Mouse (Mus musculus): ENCODE data around the gene Parvb.
"Not testable (repeated sequence)": the region's sequence is repeated elsewhere in the genome, so short reads cannot be mapped to it uniquely, and the experiment has no call there.

Gene Parvb

DNA sequence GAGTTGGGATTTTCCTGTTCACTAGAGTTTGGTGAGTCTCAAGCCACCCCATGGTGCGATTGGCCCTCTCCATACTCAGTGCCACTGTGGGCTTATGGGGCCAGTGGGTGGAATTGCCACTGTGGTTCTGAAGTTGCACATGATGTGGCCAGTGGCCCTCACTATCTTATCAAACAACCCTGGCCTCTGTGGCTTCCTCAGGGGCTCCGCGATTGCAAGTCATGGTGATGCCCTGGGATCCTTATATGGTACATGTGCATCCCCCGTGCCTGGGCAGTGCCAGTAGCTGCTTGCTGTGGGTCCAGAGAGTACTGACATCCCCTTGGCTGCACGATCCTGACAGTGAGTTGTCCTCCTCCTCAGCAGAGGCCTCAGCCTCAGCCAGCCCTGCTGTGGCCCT, 25.0 kb downstream of the Parvb start:
- no peak for DNase-seq (ENCODE audit: low spot score in 2 of 2)

DNA sequence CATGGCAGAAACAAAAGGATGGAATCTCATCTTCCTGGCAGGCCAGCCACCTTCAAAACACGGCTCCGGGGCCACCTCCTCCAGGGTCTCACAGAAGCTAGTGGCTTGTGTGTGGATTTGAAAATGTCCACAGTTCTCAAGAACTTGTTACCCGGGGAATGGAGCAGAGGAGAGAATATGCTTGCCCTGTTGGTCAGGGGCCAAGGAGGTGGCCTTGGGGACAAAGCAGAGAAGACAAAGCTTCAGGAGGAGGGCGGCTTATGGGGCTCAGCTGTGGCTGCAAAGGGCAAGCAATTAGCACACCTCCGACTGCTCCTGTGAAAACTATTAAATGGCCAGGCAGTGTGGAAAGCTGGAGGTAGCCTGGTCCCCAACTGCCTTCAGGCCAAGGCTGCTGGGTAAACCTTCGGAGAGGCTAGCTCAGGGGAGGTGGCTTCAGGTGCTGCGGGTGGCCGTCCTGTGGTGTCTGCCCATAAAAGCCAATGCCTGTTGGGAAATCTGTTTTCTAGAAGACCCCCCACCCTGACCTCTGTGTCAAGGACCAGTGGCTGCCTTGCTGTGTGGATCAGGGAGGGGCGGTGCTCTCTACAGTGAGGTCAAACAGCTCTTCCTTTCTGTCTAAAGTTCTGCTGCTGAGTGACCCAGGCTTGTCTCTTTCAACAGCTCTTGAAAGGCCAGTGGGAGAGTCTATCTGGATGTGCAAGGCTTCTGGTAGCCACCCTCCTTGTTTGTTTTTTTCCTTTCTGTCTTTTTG, 26.9 kb downstream of the Parvb start:
- DNase-seq (ENCODE audit: low spot score in 2 of 2), result no peak

DNA sequence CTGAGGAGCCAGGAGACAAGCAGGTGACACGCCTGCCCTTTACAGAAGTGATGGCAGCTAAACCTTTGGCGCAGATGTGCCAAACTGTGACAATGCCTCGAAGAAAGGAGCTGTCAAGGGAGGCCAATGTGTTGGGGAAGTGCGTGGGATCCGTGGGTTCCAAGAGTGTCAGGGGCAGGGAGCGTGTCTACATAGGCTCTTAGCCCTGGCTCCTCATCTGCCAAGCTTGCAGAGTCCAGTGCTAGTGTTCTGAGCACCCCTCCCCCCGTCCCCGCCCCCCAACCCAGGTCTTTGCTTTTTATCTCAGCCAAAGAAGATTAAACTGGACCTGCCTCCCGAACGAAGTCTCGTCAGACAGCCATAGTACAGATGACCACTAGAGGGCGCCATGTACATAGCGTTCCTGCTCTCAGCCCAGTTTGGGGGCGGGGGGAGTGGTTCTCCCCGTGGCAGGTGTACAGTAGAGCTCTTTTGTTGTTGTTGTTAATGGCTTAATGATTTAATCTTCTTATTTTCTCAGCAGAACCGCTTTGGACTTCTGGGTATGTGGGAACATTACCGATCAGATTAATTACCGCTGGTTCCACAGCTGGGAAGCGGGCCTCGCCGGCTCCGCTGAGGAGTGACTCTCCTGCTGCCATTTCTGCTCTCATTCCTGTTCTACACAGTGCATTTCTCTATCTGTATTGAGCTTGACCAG, 28.4 kb downstream of the Parvb start:
- peak; percentile 62 to 85 for DNase-seq (ENCODE audit: low spot score in 2 of 2)

DNA sequence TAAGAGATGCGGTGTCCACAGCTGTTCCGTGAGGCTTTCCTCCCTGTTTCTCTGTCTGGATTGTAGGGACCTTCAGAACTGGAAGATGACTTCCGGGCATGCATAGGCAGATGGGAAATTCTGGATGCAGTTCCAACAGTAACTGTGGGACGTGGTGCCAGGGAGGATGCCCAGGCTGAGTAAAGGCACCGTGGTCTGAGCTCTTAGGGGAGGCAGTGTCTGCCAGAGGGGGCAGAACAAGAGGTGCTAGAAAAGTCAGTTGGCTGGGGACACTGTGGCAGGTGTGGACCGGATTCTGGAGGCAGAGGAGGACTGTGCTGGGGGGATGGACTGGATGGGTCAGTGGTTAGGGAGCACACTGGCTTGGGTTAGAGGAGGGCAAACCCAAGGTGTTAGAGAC, 30.8 kb downstream of the Parvb start:
- no peak for DNase-seq (ENCODE audit: low spot score in 2 of 2)

DNA sequence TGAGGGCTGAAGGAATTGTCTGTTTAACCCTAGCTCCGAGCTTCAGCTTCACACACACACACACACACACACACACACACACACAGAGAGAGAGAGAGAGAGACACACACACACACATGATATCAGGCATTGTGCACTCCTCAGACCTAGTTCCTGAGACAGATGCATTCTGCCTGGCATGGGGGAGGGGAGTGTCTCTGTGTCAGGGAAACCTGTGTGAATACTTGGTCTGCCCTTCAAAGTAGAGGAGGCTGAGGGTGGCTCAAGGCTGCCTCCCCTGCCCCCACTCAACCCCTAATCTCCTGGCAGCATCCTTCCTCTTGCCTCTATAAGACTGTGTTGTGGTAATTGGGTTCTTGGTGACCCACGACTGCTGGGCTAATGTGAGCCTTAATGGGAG, 31.7 kb downstream of the Parvb start:
- DNase-seq (ENCODE audit: low spot score in 2 of 2), result no peak

- DNase-seq (ENCODE audit: low spot score in 2 of 2), result no peak
Measured at GRCm38 (mm10) chr15:84265141-84265540, 33.3 kb downstream of the Parvb start.

DNA sequence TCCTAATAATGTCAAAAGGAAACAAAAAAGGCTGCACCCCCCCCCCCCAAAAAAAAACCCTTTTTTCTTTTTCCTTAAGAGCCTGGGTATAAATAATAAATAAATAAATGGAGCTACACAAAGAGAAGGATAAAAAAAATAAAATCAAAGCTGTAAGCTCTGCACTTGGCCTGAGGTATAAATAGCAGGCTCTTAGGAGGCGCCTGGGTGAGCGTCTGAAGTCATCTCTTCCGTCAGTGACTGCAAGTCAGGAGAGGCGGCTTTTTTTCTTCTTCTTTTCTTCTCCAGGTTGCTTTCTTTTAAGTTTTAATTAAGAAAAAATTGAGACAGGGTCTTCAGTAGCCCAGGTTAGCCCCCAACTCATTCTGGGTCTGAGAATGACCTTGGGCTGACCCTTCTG, 34.4 kb downstream of the Parvb start:
- no peak for DNase-seq (ENCODE audit: low spot score in 2 of 2)

- DNase-seq (ENCODE audit: low spot score in 2 of 2), result no peak
Measured at GRCm38 (mm10) chr15:84267720-84268260, 35.9 kb downstream of the Parvb start.

DNA sequence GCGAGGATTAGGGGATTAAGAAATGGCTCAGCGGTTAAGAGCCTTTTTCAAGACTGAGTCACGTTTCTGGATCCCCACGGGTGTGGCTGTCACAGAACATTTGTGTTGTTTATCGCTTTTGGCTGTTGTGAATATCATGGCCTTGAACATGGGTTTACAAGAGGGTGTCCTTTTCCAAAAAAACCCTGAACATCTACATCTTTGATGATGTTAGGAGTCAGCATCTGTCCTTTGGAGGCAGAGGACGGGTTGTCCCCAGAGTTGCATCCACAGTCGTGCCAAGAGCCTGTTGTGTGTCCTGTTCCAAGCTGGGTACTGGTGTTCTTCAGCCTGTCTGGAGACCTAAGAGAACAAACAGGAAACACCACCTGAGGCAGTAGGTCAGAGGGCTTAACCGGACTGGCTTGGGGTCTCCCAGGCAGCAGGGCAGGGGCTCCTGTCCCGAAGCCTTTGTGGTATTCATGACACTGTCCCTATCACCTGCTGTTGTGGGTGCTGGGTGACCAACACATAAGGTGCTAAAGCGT, 37.3 kb downstream of the Parvb start:
- DNase-seq (ENCODE audit: low spot score in 2 of 2), result no peak

- no peak for DNase-seq (ENCODE audit: low spot score in 2 of 2)
Measured at GRCm38 (mm10) chr15:84270032-84270431, 38.2 kb downstream of the Parvb start.

DNA sequence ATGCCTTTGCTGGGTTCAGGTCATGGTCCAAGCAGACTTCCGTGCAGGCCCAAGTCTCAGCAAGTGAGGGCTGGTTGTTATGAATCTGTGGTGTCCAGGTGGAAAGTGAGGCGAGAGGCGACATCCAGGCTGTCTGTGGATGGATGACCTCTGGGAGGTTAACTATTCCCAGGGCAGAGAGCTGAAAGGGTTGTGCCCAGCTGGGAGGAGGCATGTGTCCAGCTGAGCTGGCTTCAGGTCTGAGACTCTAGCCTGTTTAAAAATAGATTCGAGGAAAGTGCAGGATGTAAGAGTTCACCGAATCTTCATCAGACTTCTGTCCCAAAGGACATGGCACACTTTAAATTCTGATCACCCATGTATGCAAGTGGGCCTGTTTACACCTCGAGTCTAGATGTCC, 38.6 kb downstream of the Parvb start:
- no peak for DNase-seq (ENCODE audit: low spot score in 2 of 2)

- DNase-seq (ENCODE audit: low spot score in 2 of 2), result no peak
Measured at GRCm38 (mm10) chr15:84276066-84276465, 44.2 kb downstream of the Parvb start.

- DNase-seq (ENCODE audit: low spot score in 2 of 2), result no peak
Measured at GRCm38 (mm10) chr15:84278091-84278490, 46.2 kb downstream of the Parvb start.

- no peak for DNase-seq (ENCODE audit: low spot score in 2 of 2)
Measured at GRCm38 (mm10) chr15:84278656-84279055, 46.8 kb downstream of the Parvb start.

- no peak for DNase-seq (ENCODE audit: low spot score in 2 of 2)
Measured at GRCm38 (mm10) chr15:84280309-84280708, 48.5 kb downstream of the Parvb start.

- no peak for DNase-seq (ENCODE audit: low spot score in 2 of 2)
Measured at GRCm38 (mm10) chr15:84280712-84281347, 49.0 kb downstream of the Parvb start.

GRCm38 (mm10) chr15:84282206-84283085, 50.6 kb downstream of the Parvb start:
- DNase-seq (ENCODE audit: low spot score in 2 of 2), result no peak

DNA sequence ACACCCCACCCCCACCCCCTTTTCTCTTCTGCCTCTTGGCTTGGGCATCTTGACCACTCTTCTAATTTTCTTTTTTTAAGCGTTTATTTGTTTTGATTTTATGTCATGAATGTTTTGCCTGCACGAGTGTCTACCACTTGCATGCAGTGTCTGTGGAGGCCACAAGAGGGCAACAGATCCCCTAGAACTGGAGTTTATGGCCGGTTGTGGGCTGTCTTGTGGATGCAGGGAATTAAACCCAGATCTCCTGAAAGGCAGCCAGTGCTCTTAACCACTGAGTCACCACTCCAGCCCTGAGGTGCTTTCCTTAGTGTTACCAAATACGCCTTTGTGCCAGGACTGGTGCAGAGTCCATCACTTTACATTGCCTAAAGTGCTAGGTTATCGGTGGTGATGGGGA, 52.2 kb downstream of the Parvb start:
- DNase-seq (ENCODE audit: low spot score in 2 of 2), result no peak

DNA sequence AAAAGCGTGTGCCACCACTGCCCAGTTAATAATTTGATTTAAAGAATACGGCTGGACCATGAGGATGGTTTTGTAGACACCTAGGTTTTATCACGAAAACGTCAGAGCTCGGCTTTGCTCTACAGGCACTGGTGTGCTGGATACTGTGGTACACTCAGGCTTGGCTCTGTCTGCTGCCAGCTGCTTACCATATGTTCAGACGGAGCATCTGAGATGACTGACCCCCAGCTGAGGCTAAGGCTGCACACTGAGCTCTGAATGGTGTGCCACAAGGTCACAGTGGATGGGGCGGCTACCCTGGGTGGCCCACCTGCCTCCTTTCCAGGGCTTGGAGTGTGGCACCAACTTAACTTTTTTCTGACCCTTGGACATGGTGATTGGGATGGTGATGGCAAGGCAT, 53.6 kb downstream of the Parvb start:
- no peak for DNase-seq (ENCODE audit: low spot score in 2 of 2)

GRCm38 (mm10) chr15:84288953-84289352, 57.1 kb downstream of the Parvb start:
- DNase-seq (ENCODE audit: low spot score in 2 of 2), result not testable (repeated sequence)

- no peak for DNase-seq (ENCODE audit: low spot score in 2 of 2)
Measured at GRCm38 (mm10) chr15:84291097-84291496, 59.3 kb downstream of the Parvb start.
